Mouse (Mus musculus) E14TG2a.4 (cell line): ENCODE measurements around the gene Pin1.

Experiments
- H3K27me3 ChIP-seq: 2 replicates; pipeline ENCODE4 v1.6.1; 2014; ENCODE audit warnings: low read length, control low read depth; ENCODE audit not compliant: insufficient read depth
- H3K36me3 ChIP-seq: 2 replicates; pipeline ENCODE4 v1.6.1; 2014; ENCODE audit warnings: low read length, control low read depth; ENCODE audit not compliant: insufficient read depth
- H3K4me1 ChIP-seq: replicated peaks from 2 replicates; pipeline ENCODE4 v1.6.1; 2014; ENCODE audit warnings: low read depth, low read length, control low read depth
- H3K4me3 ChIP-seq: replicated peaks from 2 replicates; pipeline ENCODE4 v1.5.1; 2014; ENCODE audit warnings: mild to moderate bottlenecking, low read length
- H3K9me3 ChIP-seq: 2 replicates; pipeline ENCODE4 v1.6.1; 2014; ENCODE audit warnings: low read length, control low read depth
- CTCF ChIP-seq: conservative IDR thresholded peaks from 2 replicates; pipeline ENCODE4 v1.5.1; 2014; ENCODE audit warnings: low read length
- NANOG ChIP-seq: IDR thresholded peaks from 2 replicates; pipeline ENCODE4 v1.6.1; 2014; ENCODE audit warnings: borderline replicate concordance, low read length, mixed read lengths
- POU5F1 ChIP-seq: IDR thresholded peaks from 2 replicates; pipeline ENCODE4 v1.6.1; 2014; ENCODE audit warnings: low read length, borderline replicate concordance

Pin1 gene

GRCm38 (mm10) chr9:20636256-20636655 lies 15.6 kb upstream of the Pin1 start:
- H3K9me3 ChIP-seq = no peaks in the 10 kb centered on the region
- no peak overlapping the region for H3K4me3 ChIP-seq

GRCm38 (mm10) chr9:20636790-20637189 lies 15.1 kb upstream of the Pin1 start:
- no peak overlapping the region for H3K4me3 ChIP-seq
- H3K36me3 ChIP-seq = peaks cover 45% of the 10 kb centered on the region
- H3K27me3 ChIP-seq = no peaks in the 10 kb centered on the region
- TF ChIP-seq NANOG = no peak
- TF ChIP-seq CTCF = no peak
- H3K4me1 ChIP-seq = peaks cover 66% of the 10 kb centered on the region
- no peaks in the 10 kb centered on the region for H3K9me3 ChIP-seq

More at GRCm38 (mm10) chr9:20636256-20636655, 15.6 kb upstream of the Pin1 start:
- no peaks in the 10 kb centered on the region for H3K27me3 ChIP-seq
- no peak for TF ChIP-seq CTCF
- no peak for TF ChIP-seq NANOG
- TF ChIP-seq POU5F1 = no peak
- peaks cover 41% of the 10 kb centered on the region for H3K36me3 ChIP-seq
- peaks cover 60% of the 10 kb centered on the region for H3K4me1 ChIP-seq

- TF ChIP-seq CTCF (no peak), NANOG (no peak), POU5F1 (no peak)
- peak overlapping the region; percentile 70 for H3K4me3 ChIP-seq
- H3K36me3 ChIP-seq = peaks cover 45% of the 10 kb centered on the region
- H3K4me1 ChIP-seq = peaks cover 71% of the 10 kb centered on the region
- H3K27me3 ChIP-seq = no peaks in the 10 kb centered on the region
- no peaks in the 10 kb centered on the region for H3K9me3 ChIP-seq
Measured at GRCm38 (mm10) chr9:20638552-20638951, 13.3 kb upstream of the Pin1 start.

- TF ChIP-seq NANOG (no peak), CTCF (no peak), POU5F1 (no peak)
- H3K36me3 ChIP-seq = peaks cover 45% of the 10 kb centered on the region
- peak overlapping the region; percentile 70 for H3K4me3 ChIP-seq
- peaks cover 73% of the 10 kb centered on the region for H3K4me1 ChIP-seq
- H3K9me3 ChIP-seq = no peaks in the 10 kb centered on the region
- no peaks in the 10 kb centered on the region for H3K27me3 ChIP-seq
Measured at GRCm38 (mm10) chr9:20639486-20639885, 12.4 kb upstream of the Pin1 start.

GRCm38 (mm10) chr9:20641501-20641900 lies 10.4 kb upstream of the Pin1 start:
- TF ChIP-seq NANOG = no peak
- TF ChIP-seq CTCF = no peak
- TF ChIP-seq POU5F1 = no peak
- Histone ChIP-seq H3K36me3 (peaks cover 48% of the 10 kb centered on the region), H3K27me3 (no peaks in the 10 kb centered on the region), H3K4me3 (peak overlapping the region; percentile 92), H3K4me1 (peaks cover 65% of the 10 kb centered on the region), H3K9me3 (no peaks in the 10 kb centered on the region)

- Histone ChIP-seq H3K36me3 (peaks cover 49% of the 10 kb centered on the region), H3K4me1 (peaks cover 57% of the 10 kb centered on the region), H3K27me3 (no peaks in the 10 kb centered on the region), H3K9me3 (no peaks in the 10 kb centered on the region), H3K4me3 (peak within 1 kb of the TSS; percentile 92)
- TF ChIP-seq POU5F1 (no peak), CTCF (no peak), NANOG (no peak)
Measured at GRCm38 (mm10) chr9:20642101-20642895, 9.6 kb upstream of the Pin1 start, which contains the start of gene Ubl5. Ubl5 (plus strand) TSS chr9:20642878.

- no peaks in the 10 kb centered on the region for H3K9me3 ChIP-seq
- TF ChIP-seq CTCF (no peak), NANOG (no peak), POU5F1 (no peak)
- H3K4me3 ChIP-seq = peak overlapping the region; percentile 92
- no peaks in the 10 kb centered on the region for H3K27me3 ChIP-seq
- H3K36me3 ChIP-seq = peaks cover 50% of the 10 kb centered on the region
- peaks cover 55% of the 10 kb centered on the region for H3K4me1 ChIP-seq
Measured at GRCm38 (mm10) chr9:20642896-20643466, 8.9 kb upstream of the Pin1 start.

GRCm38 (mm10) chr9:20643781-20644180 lies 8.1 kb upstream of the Pin1 start:
- no peaks in the 10 kb centered on the region for H3K9me3 ChIP-seq

More at GRCm38 (mm10) chr9:20643781-20644180, 8.1 kb upstream of the Pin1 start:
- no peak for TF ChIP-seq POU5F1
- TF ChIP-seq NANOG = no peak
- TF ChIP-seq CTCF = no peak
- peaks cover 47% of the 10 kb centered on the region for H3K4me1 ChIP-seq
- no peaks in the 10 kb centered on the region for H3K27me3 ChIP-seq
- peak overlapping the region; percentile 92 for H3K4me3 ChIP-seq
- H3K36me3 ChIP-seq = peaks cover 50% of the 10 kb centered on the region
